Mouse (Mus musculus) frontal cortex, postnatal 10 days (tissue): ENCODE data around the gene Sobp.

Experiments
- DNase-seq, 2 experiments: peaks; one replicate each; pipeline ENCODE4 v3.0.0; 2022; ENCODE audit warnings: low spot score in 2 of 2, mixed read lengths in 1 of 2

Gene Sobp

DNA sequence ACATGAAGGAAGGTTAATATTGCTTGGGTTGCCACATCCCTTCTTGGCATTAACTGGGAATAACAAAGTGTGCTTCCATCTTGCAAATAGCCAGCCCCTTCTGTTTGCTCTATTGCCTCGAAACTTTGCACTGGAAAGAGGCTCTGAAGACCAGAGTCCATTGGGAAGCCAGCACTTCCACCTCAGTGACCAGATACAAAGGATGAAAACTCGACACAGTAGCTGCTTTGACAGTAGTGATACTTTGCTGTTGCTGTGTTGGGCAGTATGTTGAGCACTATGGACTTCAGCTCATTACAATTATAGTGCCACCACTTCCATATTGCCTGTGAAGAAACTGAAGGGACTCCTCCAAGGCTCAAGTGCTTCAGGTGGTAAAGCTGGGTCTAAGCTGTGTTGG is 86.9 kb downstream of the Sobp start:
- no peak for DNase-seq

DNA sequence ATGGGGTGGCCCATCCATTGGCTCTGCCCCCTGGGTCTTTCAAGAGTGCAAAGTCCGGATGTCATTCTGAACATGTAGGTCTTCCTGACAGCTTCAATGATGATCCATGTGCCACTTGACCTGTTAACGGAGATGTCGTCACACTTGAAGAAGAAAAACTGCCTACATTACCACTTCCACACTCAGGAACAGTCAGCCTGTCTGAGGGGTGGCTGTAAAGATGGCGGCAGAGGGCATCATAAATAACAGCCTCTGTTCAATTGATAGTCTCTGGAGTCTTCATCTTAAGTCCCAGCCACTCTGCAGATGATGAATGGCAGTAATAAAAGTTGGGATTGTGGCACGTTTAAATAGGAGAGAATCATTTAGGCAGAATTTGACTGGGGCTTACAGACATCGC is 87.4 kb downstream of the Sobp start:
- no peak for DNase-seq

DNA sequence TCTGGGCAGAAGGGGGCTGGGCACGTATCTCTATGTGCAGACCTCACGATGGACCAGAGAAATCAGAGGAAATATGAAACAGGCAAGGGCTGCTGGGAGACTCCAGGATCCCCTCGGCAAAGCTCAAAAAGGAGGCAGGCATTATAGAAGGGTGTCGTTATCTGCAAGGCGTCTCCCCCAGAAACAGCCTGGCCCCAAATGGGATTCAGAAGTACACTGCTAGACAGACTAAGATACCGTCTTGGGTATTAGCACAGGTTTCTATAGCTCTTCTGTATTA is 90.3 kb downstream of the Sobp start:
- no peak for DNase-seq

DNA sequence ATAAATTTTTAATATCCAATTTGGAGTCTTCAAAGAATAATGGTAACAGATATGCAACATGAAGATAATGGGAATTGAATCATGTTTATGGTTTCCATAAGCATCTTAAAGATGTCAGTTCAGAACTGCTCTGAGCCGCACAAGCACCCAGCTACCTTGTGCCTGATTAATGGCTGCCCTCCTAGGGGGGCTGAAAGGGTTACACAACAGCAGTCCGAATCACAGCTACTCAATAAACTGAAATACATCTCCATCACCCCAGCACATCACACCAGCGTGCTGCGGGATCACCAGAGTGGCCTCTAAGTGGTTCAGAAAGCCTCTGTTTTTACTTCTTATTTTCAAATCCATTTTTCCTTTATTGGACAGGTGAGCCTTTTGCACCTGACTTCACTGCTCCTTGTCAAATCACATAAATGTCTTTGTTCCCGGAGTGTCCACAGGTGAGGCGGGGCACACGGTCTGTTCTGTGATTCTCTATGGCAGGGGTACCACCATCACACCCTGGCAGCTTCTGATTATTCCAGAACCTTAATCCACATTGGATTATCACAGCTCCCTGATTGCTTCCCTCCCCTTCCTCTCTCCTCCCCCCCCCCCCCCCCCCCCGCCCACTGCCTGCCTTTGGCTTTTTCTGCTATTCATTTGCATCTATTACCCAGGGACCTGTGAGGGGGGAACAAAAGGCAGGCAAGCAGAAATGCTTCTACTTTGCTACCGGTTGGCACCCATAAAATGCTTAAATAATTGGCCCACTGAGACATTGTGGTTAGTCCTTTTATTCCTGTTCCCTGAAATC is 90.8 kb downstream of the Sobp start:
- no peak for DNase-seq

DNA sequence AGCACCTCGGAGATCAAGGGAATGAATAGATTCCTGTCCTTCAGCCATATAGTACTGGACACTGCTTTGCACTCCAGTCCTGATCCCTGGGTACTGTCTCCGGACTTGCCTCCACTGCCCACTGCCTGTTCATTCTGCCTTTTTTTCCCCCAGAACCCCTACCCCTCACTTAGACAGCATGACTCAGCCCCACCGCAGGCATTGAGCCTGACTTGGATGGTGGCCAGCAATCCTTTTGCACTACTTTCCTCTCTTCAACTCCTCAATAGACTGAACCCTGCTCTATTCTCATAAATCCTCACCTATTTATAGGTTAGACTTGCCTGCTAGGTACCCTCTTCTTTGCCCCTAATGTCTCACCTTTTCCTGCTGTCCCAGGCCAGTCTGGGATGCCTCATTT is 93.0 kb downstream of the Sobp start:
- DNase-seq: no peak

DNA sequence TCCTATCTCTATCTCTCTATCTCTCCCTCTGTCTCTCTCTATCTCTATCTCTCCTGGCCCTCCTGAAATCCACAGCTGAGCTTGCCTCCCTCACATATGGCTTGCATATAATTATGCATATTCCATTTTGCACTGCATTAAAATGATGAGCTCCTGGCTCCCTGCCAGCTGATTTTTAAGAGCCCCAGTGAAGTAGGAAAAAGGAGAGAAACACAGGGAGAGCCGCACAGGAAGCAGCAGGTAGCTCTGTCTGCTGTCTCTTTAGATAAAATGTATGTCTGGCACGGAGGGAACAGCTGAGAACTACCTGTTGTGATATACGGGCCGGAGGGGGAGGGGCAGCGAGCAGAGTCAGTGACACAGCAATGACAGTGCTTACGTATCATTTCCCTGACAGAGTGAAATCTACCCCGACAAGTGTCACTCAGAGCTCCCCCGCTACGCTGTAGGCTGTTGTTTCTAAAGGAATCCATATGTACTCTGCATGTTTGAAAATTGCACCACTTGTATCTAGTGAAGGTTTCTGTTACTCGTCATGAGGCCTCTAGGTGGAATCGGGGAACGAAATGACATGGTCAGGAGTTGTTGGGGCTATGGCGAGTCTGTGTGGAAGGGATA is 98.7 kb downstream of the Sobp start:
- peak; percentile 48 to 55 for DNase-seq

DNA sequence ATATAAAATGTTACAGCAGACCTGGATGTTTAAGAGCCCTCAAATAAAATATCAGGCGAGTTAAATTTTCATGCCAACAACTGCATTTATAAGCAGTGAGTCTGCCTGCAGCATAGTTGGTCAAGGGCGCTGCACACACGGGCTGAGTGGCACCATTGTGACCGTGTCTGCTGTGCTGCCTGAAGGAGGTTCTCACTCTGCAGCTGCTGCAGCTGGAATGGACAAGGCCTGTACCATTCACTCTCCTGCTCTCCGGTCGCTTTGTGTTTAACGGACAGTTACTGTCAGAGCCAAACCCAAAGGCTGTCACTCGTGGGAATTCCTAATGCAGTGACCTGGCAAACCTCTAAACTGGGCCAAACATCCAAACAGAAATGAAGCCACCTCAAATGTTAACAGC is 101.0 kb downstream of the Sobp start:
- no peak for DNase-seq

DNA sequence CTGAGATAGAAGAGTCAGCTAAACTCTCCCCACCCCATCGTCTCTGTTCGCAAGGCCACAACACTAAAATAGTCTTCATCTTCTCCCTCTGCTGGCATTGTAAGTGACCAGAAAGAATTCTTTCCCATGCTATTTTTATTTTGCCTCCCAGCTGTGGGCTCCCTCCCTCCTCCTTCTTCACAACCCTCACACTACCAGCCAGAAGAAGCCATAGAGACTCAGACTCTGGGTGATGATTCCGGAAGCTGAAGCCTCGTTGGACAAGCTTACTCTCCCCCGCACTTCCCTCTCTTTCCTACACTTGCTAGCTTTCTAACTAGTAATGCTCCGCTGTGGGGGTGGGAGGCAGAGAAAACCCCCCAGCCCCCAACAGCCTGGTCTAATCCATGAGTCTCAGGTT is 103.4 kb downstream of the Sobp start:
- DNase-seq: no peak

DNA sequence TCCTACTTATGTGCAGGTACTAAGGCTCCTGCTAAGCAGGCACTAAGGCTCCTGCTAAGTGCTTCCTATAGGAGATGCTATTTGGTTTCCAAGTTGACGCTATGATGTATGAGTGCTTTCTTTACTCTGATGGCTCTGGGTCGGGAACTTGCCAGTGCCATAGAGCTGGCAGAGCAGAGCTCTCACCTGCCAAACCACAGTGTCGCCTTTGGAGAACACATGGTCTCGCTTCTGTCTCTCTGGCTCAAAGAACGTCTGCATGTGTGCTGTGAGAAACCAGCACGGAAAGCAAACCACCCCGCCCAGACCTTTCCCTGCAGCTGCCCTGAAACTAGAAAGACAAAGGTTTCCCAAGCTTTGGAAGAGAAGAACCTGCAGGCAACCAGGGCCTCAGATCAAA is 109.0 kb downstream of the Sobp start:
- no peak for DNase-seq

DNA sequence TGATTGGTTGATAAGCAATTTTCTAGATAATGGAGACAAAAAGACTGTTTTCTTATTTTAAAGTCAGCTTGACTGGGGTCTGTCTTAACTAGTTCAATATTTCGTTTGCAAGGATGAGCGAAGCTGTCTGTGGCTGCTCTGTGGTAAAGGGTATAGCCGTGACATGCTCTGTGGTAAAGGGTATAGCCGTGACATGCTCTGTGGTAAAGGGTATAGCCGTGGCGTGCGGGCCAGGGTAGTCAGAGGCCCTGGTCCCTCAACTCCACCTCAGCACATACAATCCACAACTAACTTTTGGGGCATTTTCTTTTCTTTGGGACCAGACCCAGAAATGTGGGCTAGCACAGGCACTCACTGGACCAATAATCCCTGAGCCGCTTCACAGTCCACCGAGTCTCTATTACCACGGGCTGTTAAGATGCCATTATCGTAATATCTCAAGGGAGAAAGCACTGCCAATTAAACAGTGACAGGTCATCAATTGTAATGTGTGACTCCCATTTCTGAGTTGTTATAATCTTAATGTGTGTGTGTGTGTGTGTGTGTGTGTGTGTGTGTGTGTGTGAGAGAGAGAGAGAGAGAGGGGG is 112.7 kb downstream of the Sobp start:
- no peak for DNase-seq

DNA sequence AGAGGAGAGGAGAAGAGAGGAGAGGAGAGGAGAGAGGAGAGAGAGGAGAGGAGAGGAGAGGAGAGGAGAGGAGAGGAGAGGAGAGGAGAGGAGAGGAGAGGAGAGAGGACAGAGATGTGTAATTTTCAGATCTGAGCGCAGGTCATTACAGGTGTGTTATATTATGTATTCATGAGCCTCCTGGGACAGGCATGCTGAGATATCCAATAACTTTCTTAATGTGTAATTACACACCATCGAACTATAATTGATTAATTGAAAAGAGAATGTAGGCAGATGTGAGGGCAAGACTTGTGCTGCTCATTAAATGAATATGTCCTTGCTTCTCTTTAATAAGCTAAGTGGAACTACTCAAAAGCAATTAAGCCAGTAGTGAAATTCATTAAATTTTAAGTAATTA is 118.9 kb downstream of the Sobp start:
- DNase-seq: no peak

DNA sequence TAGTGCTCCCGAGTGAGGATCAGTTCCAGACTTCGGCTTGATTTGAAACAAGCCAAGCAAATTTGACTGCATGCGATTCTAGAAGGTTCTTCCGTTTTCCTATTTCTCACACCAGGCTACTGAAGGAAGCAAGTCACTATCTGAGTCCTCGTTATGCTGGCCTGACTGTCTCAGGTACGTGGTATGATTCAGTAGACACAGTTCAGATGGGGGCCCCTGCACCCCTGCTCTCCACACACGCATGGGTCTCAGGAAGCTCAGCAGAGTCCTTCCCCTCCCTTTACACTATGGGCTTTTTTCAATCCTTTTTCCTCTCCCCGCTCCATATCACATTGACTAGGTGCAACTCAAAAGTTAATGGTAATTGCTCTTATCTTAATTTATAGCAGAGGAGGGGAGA is 119.6 kb downstream of the Sobp start:
- DNase-seq: no peak

DNA sequence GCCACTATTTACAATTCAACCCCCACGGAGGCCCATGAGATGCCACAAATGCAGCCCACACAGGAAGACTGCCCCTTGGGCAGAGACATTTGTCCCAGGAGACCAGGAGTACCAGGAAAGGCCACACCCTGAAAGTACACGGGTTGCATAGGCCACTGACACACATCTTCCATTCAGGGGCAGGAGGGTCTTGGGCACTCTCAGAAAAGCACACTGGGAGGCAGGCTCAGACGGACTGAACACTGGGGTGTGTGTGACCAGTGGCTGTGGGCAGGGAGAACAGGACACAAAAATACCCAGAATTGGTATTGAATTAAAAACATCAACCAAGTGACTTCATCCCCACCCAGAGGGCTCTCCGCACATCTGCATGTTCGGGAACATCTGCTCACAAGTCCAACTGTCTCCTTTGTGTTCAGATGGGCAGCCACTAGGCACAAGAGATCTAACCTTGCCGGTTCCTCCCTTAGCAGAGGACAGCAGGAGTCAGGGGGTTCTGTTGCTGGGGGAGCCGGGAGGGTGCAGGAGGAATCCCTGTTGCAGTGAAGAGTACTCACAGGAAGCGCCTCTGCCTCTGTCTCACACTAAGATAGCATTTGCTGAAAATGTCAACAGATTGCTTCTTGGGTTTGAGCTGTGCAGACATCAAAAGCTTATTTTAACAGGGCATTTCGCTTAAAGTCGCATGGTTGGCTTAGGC is 120.3 kb downstream of the Sobp start:
- DNase-seq: no peak

DNA sequence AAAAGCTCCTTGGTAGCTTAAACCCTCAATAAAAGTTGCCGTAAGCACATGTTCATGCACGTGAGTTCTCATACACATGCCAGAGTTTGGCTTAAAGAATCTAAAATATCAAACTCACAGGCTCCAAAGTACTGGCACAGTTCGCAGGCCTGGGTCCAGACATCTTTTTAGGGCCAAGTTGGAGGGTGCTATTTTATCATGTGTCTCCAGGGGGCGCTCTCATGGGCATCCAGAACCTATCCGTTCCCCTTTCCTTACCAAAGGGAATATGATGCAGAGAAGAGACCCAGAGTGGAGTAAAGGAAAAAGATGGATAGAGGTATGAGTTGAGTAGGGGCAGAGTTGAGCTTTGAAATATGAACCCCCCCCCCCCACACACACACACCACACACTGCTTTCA is 121.9 kb downstream of the Sobp start:
- DNase-seq: no peak

DNA sequence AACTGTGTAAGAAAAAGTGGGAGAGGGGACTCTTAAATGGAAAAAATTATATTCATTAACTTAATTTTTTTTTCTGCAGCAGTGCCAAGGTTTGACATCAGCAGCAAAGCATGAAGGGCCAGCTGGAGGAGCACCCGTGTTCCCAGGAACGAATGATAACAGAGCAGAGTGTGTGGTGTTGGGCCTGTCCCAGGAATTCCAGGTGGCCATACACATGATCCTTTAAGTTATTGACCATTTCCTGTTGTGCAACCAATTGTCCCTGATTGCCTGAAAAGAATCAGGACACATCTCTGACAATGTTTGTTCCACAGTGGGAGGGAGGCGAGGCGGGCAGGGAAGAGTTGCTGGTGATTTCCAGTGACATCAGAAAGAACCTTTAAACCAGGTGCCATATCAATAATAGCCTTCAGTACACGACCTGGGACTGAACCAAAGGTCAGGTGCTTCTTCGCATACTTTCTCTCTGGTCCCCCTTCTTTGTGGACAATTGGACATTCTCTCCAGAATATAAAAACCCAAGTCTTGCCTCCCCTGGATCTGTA is 126.5 kb downstream of the Sobp start:
- no peak for DNase-seq

DNA sequence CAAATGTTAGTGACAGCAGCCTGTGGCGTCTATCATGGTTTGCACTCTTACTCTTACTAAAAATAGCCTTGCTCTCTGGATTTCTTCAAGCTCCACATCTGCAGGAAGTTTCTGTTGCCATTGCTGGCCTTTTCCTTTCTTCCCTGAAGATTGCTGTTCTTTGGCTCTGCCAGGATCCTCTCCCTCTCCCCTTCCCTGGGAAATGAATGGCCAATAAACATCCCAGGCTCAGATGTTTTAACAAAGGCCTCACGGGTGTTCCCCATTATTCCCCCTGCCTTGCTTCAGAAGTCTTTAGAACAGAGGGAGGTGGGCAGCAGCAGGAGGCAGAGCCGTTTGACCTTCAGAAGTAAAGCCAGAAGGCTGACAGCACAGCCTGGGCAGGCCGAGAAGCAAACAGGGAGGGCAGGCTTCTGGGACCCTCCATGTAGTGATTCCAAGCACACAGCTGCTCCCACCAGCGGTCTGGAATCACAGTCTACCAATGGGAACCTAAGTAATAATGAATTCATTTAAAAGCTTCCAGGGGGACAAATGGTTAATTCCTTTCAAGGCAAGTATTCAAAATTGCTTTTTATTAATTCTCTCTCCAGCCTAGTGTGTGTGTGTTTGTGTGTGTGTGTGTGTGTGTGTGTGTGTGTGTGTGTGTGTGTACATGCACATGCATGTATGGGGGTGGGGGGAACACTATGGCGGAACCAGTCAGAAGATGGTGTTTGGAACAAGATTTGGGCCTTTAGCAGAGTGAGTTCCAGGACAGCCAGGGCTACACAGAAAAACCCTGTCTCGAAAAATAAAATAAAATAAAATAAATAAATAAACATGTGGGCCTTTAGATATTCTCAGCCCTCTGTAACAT is 130.8 kb downstream of the Sobp start:
- DNase-seq: no peak

DNA sequence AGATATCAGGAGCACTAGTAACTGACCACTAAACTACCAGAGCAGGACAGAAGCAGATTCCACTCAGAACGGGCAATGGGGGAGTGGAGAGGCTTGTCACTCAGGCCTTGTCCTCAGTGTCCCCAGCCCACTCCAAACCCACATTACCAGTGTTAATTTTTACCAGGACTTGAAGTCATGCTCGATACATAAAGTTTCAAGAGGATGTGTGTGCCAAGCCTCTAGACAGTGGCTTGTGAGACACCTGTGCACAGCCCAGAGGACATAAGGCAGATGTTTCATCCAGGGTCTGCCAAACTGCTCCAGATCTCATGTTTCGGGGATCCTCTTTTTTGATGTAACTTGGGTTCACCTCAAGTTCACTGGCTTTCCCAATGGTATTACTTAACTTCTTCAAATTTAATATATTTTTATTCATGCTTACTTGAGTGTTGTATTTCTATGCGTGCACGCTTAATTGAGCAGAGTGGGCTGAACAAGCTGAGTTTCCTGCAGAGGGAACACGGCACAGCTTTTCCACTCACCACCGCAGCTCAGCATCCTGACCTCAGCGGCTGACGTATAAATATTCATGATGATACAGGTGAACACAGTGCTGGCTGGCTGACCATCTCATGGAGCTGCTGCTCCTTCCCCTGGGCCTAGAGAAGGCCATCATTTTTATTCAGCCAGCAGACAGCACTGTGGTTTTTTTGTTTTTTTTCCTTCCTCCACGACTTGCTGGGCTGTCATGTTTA is 131.6 kb downstream of the Sobp start:
- no peak for DNase-seq

DNA sequence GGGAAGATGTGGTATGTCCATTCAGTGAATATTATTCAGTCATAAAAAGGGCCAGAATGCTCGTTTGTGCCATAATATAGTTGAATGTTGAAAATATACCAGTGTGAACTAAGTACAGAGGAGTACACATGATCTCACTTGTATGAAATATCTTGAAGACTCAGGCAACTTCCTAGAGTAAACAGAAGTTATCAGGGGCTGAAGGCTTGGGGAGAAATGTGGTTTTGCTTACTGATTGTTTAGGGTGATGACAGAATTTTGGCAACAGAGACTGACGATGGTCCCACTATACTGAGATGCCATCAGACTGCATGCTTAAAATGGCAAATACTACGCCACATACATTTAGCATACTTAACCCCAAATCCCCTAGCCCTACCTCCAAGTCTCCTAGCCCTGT is 132.5 kb downstream of the Sobp start:
- DNase-seq: no peak

DNA sequence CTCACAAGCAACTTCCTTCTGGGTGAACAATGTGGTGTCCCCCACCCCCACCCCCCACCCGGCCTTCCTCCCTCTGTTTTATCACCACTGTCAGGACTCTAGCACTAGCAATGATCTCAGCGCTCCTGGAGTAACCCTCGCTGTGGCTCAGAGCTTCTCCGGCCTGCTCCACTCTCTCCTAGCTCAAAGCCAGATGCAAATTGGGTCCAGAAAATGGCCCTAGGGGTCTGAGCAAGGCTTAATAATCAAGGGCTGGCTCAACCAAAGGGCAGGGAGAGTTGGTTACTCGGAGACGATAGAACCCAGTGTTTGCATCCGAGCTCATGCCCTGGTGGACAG is 136.9 kb downstream of the Sobp start:
- DNase-seq: no peak

DNA sequence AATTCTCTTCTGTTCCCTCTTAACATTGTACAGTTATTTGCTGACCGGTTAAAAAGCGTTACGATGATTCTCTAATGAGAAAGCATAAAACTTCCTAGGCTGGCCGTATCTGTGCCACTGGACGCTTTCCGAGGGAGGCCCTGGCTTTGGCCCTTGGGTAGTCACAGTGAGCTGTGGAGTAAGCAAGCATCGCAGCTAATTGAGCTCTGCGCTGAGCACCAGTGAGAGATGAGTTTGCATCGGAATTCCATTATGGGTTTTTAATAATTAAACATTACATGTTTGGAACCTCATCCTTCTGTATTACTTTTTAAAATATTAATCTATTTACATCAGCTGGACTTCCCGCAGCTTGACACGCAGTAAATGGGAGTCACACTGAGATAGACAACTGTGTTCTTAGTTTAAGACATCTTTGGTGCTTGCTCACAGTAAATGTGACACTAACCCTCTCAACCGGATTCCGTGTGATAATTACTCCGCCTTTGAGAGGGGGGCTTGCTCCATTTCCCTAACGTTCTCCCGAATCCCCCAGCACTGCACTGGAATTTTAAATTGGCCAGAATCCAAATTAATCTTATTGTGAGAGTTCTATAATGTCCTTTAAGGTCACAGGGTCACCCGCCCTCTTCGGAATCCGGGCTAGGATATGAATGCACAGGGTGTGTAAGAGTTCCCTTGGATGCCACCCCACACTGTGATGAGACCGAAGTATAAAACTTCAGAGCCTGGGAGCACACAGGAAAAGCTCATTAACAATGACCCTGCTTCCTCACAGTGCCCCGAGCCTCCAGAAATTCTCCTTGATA is 137.5 kb downstream of the Sobp start:
- no peak for DNase-seq
